Mouse (Mus musculus) CD8-positive naive resting alpha-beta T cell, adult 2 months (primary cell): ENCODE results near the gene Fam240a.

Experiments used
- DNase-seq, 2 experiments: peaks; one replicate each; pipeline ENCODE4 v3.0.0; 2022; ENCODE audit warnings: low read depth in 2 of 2, low spot score in 2 of 2

Gene Fam240a

GRCm38 (mm10) chr9:110916786-110917185, at the start of gene Fam240a:
Gene Fam240a (minus strand): TSS chr9:110916861.
- DNase-seq: peak; percentile 58 to 65

- no peak for DNase-seq
Measured at GRCm38 (mm10) chr9:110965910-110966231, 49.2 kb upstream of the Fam240a start.

GRCm38 (mm10) chr9:110965062-110965909, 48.6 kb upstream of the Fam240a start:
- DNase-seq: peak in 1 of 2 experiments; percentile 8

GRCm38 (mm10) chr9:110963566-110964115, 47.0 kb upstream of the Fam240a start:
- DNase-seq: no peak

- DNase-seq: no peak
Measured at GRCm38 (mm10) chr9:110961386-110961785, 44.7 kb upstream of the Fam240a start.

- DNase-seq: no peak
Measured at GRCm38 (mm10) chr9:110960230-110961149, 43.8 kb upstream of the Fam240a start.

GRCm38 (mm10) chr9:110959669-110960068, 43.0 kb upstream of the Fam240a start:
- DNase-seq: no peak

- no peak for DNase-seq
Measured at GRCm38 (mm10) chr9:110955962-110956361, 39.3 kb upstream of the Fam240a start.

GRCm38 (mm10) chr9:110954681-110955445, 38.2 kb upstream of the Fam240a start:
- no peak for DNase-seq

- DNase-seq: peak; percentile 63 to 76
Measured at GRCm38 (mm10) chr9:110953550-110954461, 37.1 kb upstream of the Fam240a start.

GRCm38 (mm10) chr9:110952931-110953549, 36.4 kb upstream of the Fam240a start:
- no peak for DNase-seq

GRCm38 (mm10) chr9:110952398-110952797, 35.7 kb upstream of the Fam240a start:
- no peak for DNase-seq

GRCm38 (mm10) chr9:110951866-110952265, 35.2 kb upstream of the Fam240a start:
- no peak for DNase-seq

- no peak for DNase-seq
Measured at GRCm38 (mm10) chr9:110951397-110951796, 34.7 kb upstream of the Fam240a start, which contains the start of gene Lrrc2. Gene Lrrc2 (plus strand): TSS chr9:110951545.

- DNase-seq: no peak
Measured at GRCm38 (mm10) chr9:110950109-110950508, 33.4 kb upstream of the Fam240a start.

GRCm38 (mm10) chr9:110948813-110949310, 32.2 kb upstream of the Fam240a start:
- DNase-seq: no peak

- no peak for DNase-seq
Measured at GRCm38 (mm10) chr9:110947900-110948299, 31.2 kb upstream of the Fam240a start.

GRCm38 (mm10) chr9:110947261-110947661, 30.6 kb upstream of the Fam240a start:
- DNase-seq: no peak

GRCm38 (mm10) chr9:110946548-110947044, 29.9 kb upstream of the Fam240a start:
- peak; percentile 73 to 77 for DNase-seq
